Mouse (Mus musculus) G1E (cell line): Measurements from ENCODE around the gene Cyp2f2. TPM values are rescaled to one million over a fixed set of nuclear protein-coding genes. Genes with fewer than 3 reads are reported as not detected.

Experiments
- ATAC-seq: 2 replicates; pipeline ENCODE4 v1.8.0; 2016; ENCODE audit warnings: mild to moderate bottlenecking; ENCODE audit not compliant: insufficient number of reproducible peaks, poor library complexity, low FRiP score, severe bottlenecking; ENCODE audit errors: extremely low read depth
- DNase-seq: peaks from one replicate; pipeline ENCODE4 v3.0.0; 2012; ENCODE audit warnings: low spot score
- H3K27me3 ChIP-seq: 2 replicates; pipeline ENCODE4 v1.6.1; 2012; ENCODE audit warnings: mild to moderate bottlenecking, low read length, inconsistent platforms; ENCODE audit not compliant: insufficient read depth
- H3K36me3 ChIP-seq: replicated peaks from 2 replicates; pipeline ENCODE3; 2012; ENCODE audit warnings: mild to moderate bottlenecking, inconsistent platforms
- H3K4me1 ChIP-seq: 2 replicates; pipeline ENCODE4 v1.6.1; 2012; ENCODE audit warnings: low read depth, low read length, inconsistent platforms, mixed read lengths; ENCODE audit not compliant: insufficient read depth
- H3K4me3 ChIP-seq: 2 replicates; pipeline ENCODE4 v1.5.1; 2012; ENCODE audit warnings: low read depth, mild to moderate bottlenecking, inconsistent platforms, low read length, moderate library complexity, mixed read lengths
- H3K9me3 ChIP-seq: replicated peaks from 2 replicates; pipeline ENCODE4 v1.6.1; 2012; ENCODE audit warnings: inconsistent platforms
- CTCF ChIP-seq: IDR thresholded peaks from 2 replicates; pipeline ENCODE4 v1.5.1; 2012; ENCODE audit warnings: low read depth, low read length, inconsistent platforms, mixed read lengths
- GATA1 ChIP-seq: IDR thresholded peaks from 2 replicates; pipeline ENCODE4 v1.6.1; 2012; ENCODE audit warnings: borderline replicate concordance, low read length, inconsistent platforms, mixed read lengths
- GATA2 ChIP-seq: IDR thresholded peaks from 2 replicates; pipeline ENCODE4 v1.6.1; 2012; ENCODE audit warnings: low read depth, low read length, inconsistent platforms, borderline replicate concordance
- POLR2AphosphoS5 ChIP-seq: IDR thresholded peaks from 2 replicates; pipeline ENCODE4 v1.6.1; 2012; ENCODE audit warnings: low read depth, low read length, inconsistent platforms; ENCODE audit not compliant: insufficient replicate concordance
- TAL1 ChIP-seq: conservative IDR thresholded peaks from 2 replicates; pipeline ENCODE4 v1.6.1; 2012; ENCODE audit warnings: low read depth, low read length, inconsistent platforms, mixed read lengths
- polyA plus RNA-seq: library from polyadenylated mRNA; stranded (reverse); fragments of >175 nt; gene quantifications from 2 replicates; pipeline ENCODE4 v1.2.3, GENCODE M21; 2012
- total RNA-seq, 2 experiments: library from RNA; stranded (forward) in 1 of 2; stranded (reverse) in 1 of 2; fragments of 200-1000 nt in 1 of 2; fragments of >200 nt in 1 of 2; fragmentation: Nextera tagmentation in 1 of 2; gene quantifications; 2 replicates each; pipeline ENCODE4 v1.2.3; 2014 to 2017

Cyp2f2 gene
- total and polyA plus RNA-seq, 3 experiments = not detected

- ATAC-seq = no peak
- H3K9me3 ChIP-seq = no peaks in the 10 kb centered on the region
- no peak for DNase-seq
- no peak within 1 kb of the TSS for H3K4me3 ChIP-seq
- H3K4me1 ChIP-seq = peaks cover 33% of the 10 kb centered on the region
- H3K27me3 ChIP-seq = no peaks in the 10 kb centered on the region
- peaks cover 48% of the 10 kb centered on the region for H3K36me3 ChIP-seq
- TF ChIP-seq POLR2AphosphoS5 = no peak
- no peak for TF ChIP-seq TAL1
- TF ChIP-seq GATA1 = no peak
- TF ChIP-seq CTCF = no peak
- TF ChIP-seq GATA2 = no peak
Measured at GRCm38 (mm10) chr7:27180837-27181695, 61.4 kb downstream of the Cyp2f2 start, which contains the start of the genes Gm21983 and Mia. Gm21983 (minus strand) TSS chr7:27181086. Mia (minus strand) TSS chr7:27181157.

- H3K4me1 ChIP-seq = peaks cover 35% of the 10 kb centered on the region
- TF ChIP-seq CTCF = no peak
- H3K27me3 ChIP-seq = no peaks in the 10 kb centered on the region
- peaks cover 63% of the 10 kb centered on the region for H3K36me3 ChIP-seq
- ATAC-seq (no peak), DNase-seq (no peak)
- H3K9me3 ChIP-seq = no peaks in the 10 kb centered on the region
- H3K4me3 ChIP-seq = no peak overlapping the region
Measured at GRCm38 (mm10) chr7:27182498-27182897, 62.8 kb downstream of the Cyp2f2 start.

Other genes starting within 250 kb of the Cyp2f2 start
- not detected in 2 replicates for gene Cyp2a22, start 180.5 kb upstream of the Cyp2f2 start, total RNA-seq (2014; fragmentation: Nextera tagmentation)
- gene Cyp2a22, start 180.5 kb upstream of the Cyp2f2 start, total RNA-seq (2017) = 0.11 TPM in 1 of 2 replicates, not detected in the other
- gene Cyp2a22, start 180.5 kb upstream of the Cyp2f2 start, polyA plus RNA-seq = not detected in 2 replicates
- gene Cyp2a12, start 90.8 kb upstream of the Cyp2f2 start, total RNA-seq (2014; fragmentation: Nextera tagmentation) = not detected in 2 replicates
- not detected in 2 replicates for gene Cyp2a12, start 90.8 kb upstream of the Cyp2f2 start, total RNA-seq (2017)
- gene Cyp2a12, start 90.8 kb upstream of the Cyp2f2 start, polyA plus RNA-seq = not detected in 2 replicates
- gene Cyp2t4, start 33.8 kb downstream of the Cyp2f2 start, total RNA-seq (2014; fragmentation: Nextera tagmentation) = not detected in 2 replicates
- 0.06 TPM in 1 of 2 replicates, not detected in the other for gene Cyp2t4, start 33.8 kb downstream of the Cyp2f2 start, total RNA-seq (2017)
- not detected in 2 replicates for gene Cyp2t4, start 33.8 kb downstream of the Cyp2f2 start, polyA plus RNA-seq
- gene Egln2, start 46.9 kb downstream of the Cyp2f2 start, total RNA-seq (2014; fragmentation: Nextera tagmentation) = 16.9 and 22.0 TPM in 2 replicates
- 42.6 and 46.4 TPM in 2 replicates for gene Egln2, start 46.9 kb downstream of the Cyp2f2 start, total RNA-seq (2017)
- 74.6 and 101 TPM in 2 replicates for gene Egln2, start 46.9 kb downstream of the Cyp2f2 start, polyA plus RNA-seq
- 36.5 and 37.4 TPM in 2 replicates for gene Rab4b, start 59.0 kb downstream of the Cyp2f2 start, total RNA-seq (2014; fragmentation: Nextera tagmentation)
- gene Rab4b, start 59.0 kb downstream of the Cyp2f2 start, total RNA-seq (2017) = 14.6 and 15.2 TPM in 2 replicates
- gene Rab4b, start 59.0 kb downstream of the Cyp2f2 start, polyA plus RNA-seq = 182 and 204 TPM in 2 replicates
- gene Gm21983, start 61.2 kb downstream of the Cyp2f2 start, total RNA-seq (2014; fragmentation: Nextera tagmentation) = 0.83 TPM in 1 of 2 replicates, not detected in the other
- not detected in 2 replicates for gene Gm21983, start 61.2 kb downstream of the Cyp2f2 start, total RNA-seq (2017)
- gene Gm21983, start 61.2 kb downstream of the Cyp2f2 start, polyA plus RNA-seq = 0.04 TPM in 1 of 2 replicates, not detected in the other
- 0.87 and 4.6 TPM in 2 replicates for gene Mia, start 61.2 kb downstream of the Cyp2f2 start, total RNA-seq (2014; fragmentation: Nextera tagmentation)
- 0.82 and 1.4 TPM in 2 replicates for gene Mia, start 61.2 kb downstream of the Cyp2f2 start, total RNA-seq (2017)
- gene Mia, start 61.2 kb downstream of the Cyp2f2 start, polyA plus RNA-seq = 0.24 TPM in 1 of 2 replicates, not detected in the other
- gene BC024978, start 75.9 kb downstream of the Cyp2f2 start, total RNA-seq (2014; fragmentation: Nextera tagmentation) = 14.5 and 15.5 TPM in 2 replicates
- gene BC024978, start 75.9 kb downstream of the Cyp2f2 start, total RNA-seq (2017) = 2.7 and 3.3 TPM in 2 replicates
- 3.5 and 4.8 TPM in 2 replicates for gene BC024978, start 75.9 kb downstream of the Cyp2f2 start, polyA plus RNA-seq
- 249 and 291 TPM in 2 replicates for gene Snrpa, start 76.4 kb downstream of the Cyp2f2 start, total RNA-seq (2014; fragmentation: Nextera tagmentation)
- gene Snrpa, start 76.4 kb downstream of the Cyp2f2 start, total RNA-seq (2017) = 96.6 and 101 TPM in 2 replicates
- gene Snrpa, start 76.4 kb downstream of the Cyp2f2 start, polyA plus RNA-seq = 608 and 872 TPM in 2 replicates
- 5.3 and 6.6 TPM in 2 replicates for gene Itpkc, start 108.8 kb downstream of the Cyp2f2 start, total RNA-seq (2014; fragmentation: Nextera tagmentation)
- 4.6 TPM in 2 replicates for gene Itpkc, start 108.8 kb downstream of the Cyp2f2 start, total RNA-seq (2017)
- gene Itpkc, start 108.8 kb downstream of the Cyp2f2 start, polyA plus RNA-seq = 3.5 and 3.9 TPM in 2 replicates
- 19.3 and 30.4 TPM in 2 replicates for gene Coq8b, start 113.1 kb downstream of the Cyp2f2 start, total RNA-seq (2014; fragmentation: Nextera tagmentation)
- gene Coq8b, start 113.1 kb downstream of the Cyp2f2 start, total RNA-seq (2017) = 25.3 and 25.5 TPM in 2 replicates
- gene Coq8b, start 113.1 kb downstream of the Cyp2f2 start, polyA plus RNA-seq = 62.2 and 65.3 TPM in 2 replicates
- gene Numbl, start 138.5 kb downstream of the Cyp2f2 start, total RNA-seq (2014; fragmentation: Nextera tagmentation) = 2.9 and 4.5 TPM in 2 replicates
- gene Numbl, start 138.5 kb downstream of the Cyp2f2 start, total RNA-seq (2017) = 1.3 and 1.6 TPM in 2 replicates
- 5.7 TPM in 2 replicates for gene Numbl, start 138.5 kb downstream of the Cyp2f2 start, polyA plus RNA-seq
- gene Ltbp4, start 217.8 kb downstream of the Cyp2f2 start, total RNA-seq (2014; fragmentation: Nextera tagmentation) = 0.39 and 9.1 TPM in 2 replicates
- 0.06 and 0.16 TPM in 2 replicates for gene Ltbp4, start 217.8 kb downstream of the Cyp2f2 start, total RNA-seq (2017)
- 1.0 and 1.5 TPM in 2 replicates for gene Ltbp4, start 217.8 kb downstream of the Cyp2f2 start, polyA plus RNA-seq
- gene Shkbp1, start 236.1 kb downstream of the Cyp2f2 start, total RNA-seq (2014; fragmentation: Nextera tagmentation) = 89.8 and 111 TPM in 2 replicates
- 27.4 and 29.5 TPM in 2 replicates for gene Shkbp1, start 236.1 kb downstream of the Cyp2f2 start, total RNA-seq (2017)
- 218 and 220 TPM in 2 replicates for gene Shkbp1, start 236.1 kb downstream of the Cyp2f2 start, polyA plus RNA-seq
- gene Gm20479, start 237.5 kb downstream of the Cyp2f2 start, total RNA-seq (2014; fragmentation: Nextera tagmentation) = not detected in 2 replicates
- gene Gm20479, start 237.5 kb downstream of the Cyp2f2 start, total RNA-seq (2017) = 1.3 TPM in 1 of 2 replicates, not detected in the other
- 1.2 and 1.4 TPM in 2 replicates for gene Gm20479, start 237.5 kb downstream of the Cyp2f2 start, polyA plus RNA-seq